Mouse (Mus musculus): ENCODE data around the gene Ccl17.

- TF ChIP-seq CHD2 (IDR thresholded peaks at IDR 0.05; ENCODE audit: low read depth, low read length) (no peak), ZNF384 (IDR thresholded peaks at IDR 0.05; ENCODE audit: low read depth, low read length) (no peak)
Observed at GRCm38 (mm10) chr8:94776346-94776745, 33.9 kb upstream of the Ccl17 start.
